Mouse (Mus musculus): ENCODE measurements around the gene Glt28d2. TPM values are rescaled to one million over a fixed set of nuclear protein-coding genes. Genes with fewer than 3 reads are reported as not detected.

The Glt28d2 gene
- polyA plus RNA-seq, 1 experiment from 2014 or later, result 0.22 TPM

DNA sequence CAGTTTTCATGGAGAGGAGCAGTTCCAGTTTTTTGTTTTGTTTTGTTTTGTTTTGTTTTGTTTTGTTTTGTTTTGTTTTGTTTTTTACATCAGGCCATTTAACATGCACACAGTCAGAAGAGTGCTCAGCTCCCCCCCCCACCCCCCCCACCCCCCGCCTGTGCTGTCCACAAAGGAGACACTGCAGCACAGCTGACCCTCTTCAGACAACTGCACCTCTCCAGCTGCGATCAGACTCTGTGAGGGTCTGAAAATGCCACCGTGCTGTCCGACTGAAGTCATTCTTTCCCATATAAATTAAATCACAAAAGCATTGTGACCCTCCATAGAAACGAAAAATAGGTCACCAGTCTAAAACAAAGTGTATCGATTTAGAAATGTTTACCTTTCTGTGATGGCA lies 28.0 kb downstream of the Glt28d2 start:
- Histone ChIP-seq H3K27me3 (ENCODE audit: poor library complexity, severe bottlenecking) (no peaks in the 10 kb centered on the region), H3K4me1 (peaks cover 10% of the 10 kb centered on the region), H3K27ac (no peak overlapping the region), H3K9me3 (no peaks in the 10 kb centered on the region), H3K36me3 (replicated peaks) (no peaks in the 10 kb centered on the region), H3K4me3 (no peak overlapping the region)
- DNase-seq (ENCODE audit: extremely low spot score, low spot score), result no peak
- WGBS, result 77% methylated on average over 6 of the region's 6 CpGs

DNA sequence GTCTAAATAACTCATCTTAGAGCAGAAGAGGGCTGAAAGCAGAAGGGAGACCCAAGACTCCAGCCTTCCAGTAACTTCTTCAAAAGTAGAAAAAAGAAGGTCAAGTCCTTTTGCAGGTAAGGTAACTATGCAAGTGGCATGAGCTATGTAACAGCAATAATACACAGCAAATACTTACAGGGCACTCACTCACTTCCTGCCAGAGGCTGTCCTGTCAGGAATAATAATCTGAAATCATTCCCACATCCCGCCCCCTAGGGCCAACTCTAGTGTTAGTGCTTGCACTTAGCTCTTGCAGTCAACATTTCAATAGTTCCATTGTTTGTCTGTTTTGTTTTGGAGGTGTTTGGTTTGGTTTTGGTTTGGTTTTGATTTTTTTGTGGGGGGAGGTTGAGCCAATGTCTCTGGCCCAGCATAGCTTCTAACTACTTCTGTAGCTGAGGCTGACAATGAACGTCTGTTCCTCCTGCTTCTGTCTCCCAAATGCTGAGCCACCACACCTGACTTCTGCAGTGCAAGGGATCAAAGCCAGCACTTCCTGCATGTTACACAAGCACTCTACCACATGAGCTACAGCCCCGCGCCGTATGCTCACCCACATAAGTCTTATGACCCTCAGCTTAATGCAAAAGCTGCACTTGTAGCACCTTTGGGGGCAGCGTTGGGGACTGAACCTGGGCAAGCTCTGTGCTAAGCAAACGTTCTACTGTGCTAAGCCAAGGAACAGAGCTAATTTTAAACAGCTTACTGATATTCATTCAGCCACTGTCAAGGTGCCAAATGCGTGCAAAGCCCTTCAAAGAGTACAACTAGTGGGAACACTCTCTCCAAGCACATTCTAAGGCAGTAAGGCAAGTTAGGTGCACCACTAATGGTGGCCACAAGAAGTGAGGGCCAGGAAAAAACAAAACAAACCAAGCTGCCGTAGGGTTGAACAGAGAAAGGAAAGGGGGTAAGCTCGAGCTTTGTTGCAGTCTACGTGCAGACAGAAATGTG lies 28.9 kb downstream of the Glt28d2 start:
- Histone ChIP-seq H3K27me3 (ENCODE audit: poor library complexity, severe bottlenecking) (no peaks in the 10 kb centered on the region), H3K4me1 (peaks cover 12% of the 10 kb centered on the region; the same call in 1 of the 2 replicates), H3K27ac (no peak overlapping the region), H3K36me3 (replicated peaks) (no peaks in the 10 kb centered on the region), H3K4me3 (no peak overlapping the region), H3K9me3 (no peaks in the 10 kb centered on the region)
- 81% methylated on average over 11 of the region's 11 CpGs for WGBS
- DNase-seq (ENCODE audit: extremely low spot score, low spot score), result no peak

DNA sequence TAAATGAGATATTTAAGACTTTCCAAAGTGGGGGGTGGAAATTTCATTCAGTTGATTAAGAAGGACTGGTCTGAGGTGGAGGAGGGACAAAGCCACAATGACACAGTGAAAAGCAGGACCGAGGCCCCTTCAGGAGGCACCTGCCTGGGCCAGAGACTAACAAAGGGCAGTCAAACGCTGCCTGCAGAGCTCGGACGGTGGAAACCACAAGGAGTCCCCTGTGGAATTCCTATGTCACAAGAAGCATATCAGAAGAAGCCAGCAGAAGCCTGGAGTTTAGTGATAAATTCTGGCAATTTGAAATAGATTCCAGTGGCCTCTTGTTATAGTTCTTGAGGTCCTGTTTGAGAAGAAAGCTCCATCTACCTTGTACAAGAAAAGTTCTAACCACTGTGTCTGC lies 30.2 kb downstream of the Glt28d2 start:
- Histone ChIP-seq H3K27ac (no peak overlapping the region), H3K9me3 (no peaks in the 10 kb centered on the region), H3K4me1 (peaks cover 12% of the 10 kb centered on the region; the same call in 1 of the 2 replicates), H3K27me3 (ENCODE audit: poor library complexity, severe bottlenecking) (no peaks in the 10 kb centered on the region), H3K36me3 (replicated peaks) (no peaks in the 10 kb centered on the region), H3K4me3 (no peak overlapping the region)
- DNase-seq (ENCODE audit: extremely low spot score, low spot score), result no peak
- WGBS, result 20% methylated on average over 4 of the region's 4 CpGs

DNA sequence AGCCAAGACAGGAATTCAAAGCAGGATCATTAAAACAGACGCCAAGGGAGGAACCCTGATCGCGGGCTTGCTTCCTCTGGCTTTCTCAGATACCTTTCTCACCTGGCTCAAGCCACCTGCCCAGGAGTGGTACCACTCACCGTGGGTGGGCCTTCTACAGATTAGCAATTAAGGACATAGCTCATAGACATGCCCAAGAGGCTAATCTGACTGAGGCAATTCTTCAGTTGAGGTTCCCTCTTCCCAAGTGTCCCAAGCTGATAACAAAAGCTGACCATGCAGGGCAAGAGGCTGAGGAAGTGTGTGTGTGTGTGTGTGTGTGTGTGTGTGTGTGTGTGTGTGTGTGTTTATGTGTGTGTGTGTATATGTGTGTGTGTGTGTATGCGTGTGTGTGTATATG lies 31.4 kb downstream of the Glt28d2 start:
- no peak for DNase-seq (ENCODE audit: extremely low spot score, low spot score)
- peaks cover 12% of the 10 kb centered on the region; the same call in 1 of the 2 replicates for H3K4me1 ChIP-seq
- no peaks in the 10 kb centered on the region for H3K36me3 ChIP-seq (replicated peaks)
- no peaks in the 10 kb centered on the region for H3K9me3 ChIP-seq
- H3K27me3 ChIP-seq (ENCODE audit: poor library complexity, severe bottlenecking), result no peaks in the 10 kb centered on the region
- no peak overlapping the region for H3K27ac ChIP-seq
- WGBS, result 87% methylated on average over 5 of the region's 5 CpGs
- no peak overlapping the region for H3K4me3 ChIP-seq

DNA sequence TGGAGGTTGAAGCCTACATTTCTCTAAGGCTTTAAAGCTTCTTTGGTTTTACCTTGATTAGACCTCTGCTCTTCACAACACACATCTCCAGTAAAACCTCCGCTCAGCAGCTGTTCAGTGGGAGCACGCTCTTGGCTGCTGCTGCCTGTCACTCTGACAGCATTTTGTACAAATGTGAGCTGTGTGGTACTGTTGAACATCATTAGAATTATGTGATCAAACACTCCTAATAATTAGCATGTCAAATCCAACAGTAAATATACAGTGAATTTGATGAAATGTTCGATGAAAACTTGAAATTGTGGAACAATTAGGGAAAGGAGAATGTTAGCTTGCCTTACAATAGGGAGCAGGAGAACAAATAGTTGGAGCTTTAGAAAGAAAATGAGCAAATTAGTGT lies 32.3 kb downstream of the Glt28d2 start:
- 91% methylated on average over 3 of the region's 3 CpGs for WGBS
- H3K4me3 ChIP-seq, result no peak overlapping the region
- no peak for DNase-seq (ENCODE audit: extremely low spot score, low spot score)
- no peak overlapping the region for H3K27ac ChIP-seq
- no peaks in the 10 kb centered on the region for H3K9me3 ChIP-seq
- no peaks in the 10 kb centered on the region for H3K27me3 ChIP-seq (ENCODE audit: poor library complexity, severe bottlenecking)
- no peaks in the 10 kb centered on the region for H3K36me3 ChIP-seq (replicated peaks)
- peaks cover 12% of the 10 kb centered on the region; the same call in 1 of the 2 replicates for H3K4me1 ChIP-seq

DNA sequence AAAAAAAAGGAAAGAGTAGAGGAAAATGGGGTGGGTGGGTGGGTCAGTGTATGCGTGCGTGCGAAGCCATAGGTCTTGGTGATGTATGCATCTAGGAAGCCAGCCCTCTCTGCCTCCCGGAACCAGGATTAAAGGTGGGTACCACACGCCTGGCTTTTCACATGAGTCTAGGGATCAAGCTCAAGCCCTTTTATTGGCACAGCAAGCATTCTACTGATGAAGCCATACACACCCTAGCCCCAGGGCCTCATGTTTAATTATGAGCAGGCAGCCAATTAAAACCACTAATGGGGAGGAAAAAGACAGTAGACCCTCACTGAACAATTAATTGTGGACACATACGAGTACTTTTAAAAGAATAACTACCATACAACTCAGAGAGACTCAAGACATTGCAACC lies 33.2 kb downstream of the Glt28d2 start:
- WGBS, result 86% methylated on average over 6 of the region's 6 CpGs

DNA sequence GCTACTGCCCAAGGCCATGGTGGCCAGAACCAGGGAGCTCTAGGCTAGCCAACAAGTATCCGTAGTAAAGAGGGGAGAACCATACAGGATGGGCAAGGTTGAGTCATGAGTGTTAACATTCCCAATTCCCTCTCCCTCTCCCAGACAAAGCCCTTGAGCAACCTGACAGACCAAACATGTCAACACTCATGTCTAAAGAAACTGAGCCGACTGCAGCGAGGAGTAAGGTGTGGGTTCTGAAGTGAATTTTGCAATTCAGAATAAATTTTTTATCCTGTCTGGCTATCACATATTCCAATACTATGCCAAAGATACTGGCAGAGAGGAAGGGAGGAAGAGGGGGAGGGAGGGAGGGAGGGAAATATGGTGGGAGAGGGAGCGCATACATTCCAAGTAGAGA lies 33.6 kb downstream of the Glt28d2 start:
- Histone ChIP-seq H3K9me3 (no peaks in the 10 kb centered on the region), H3K4me3 (no peak overlapping the region), H3K36me3 (replicated peaks) (no peaks in the 10 kb centered on the region), H3K27ac (no peak overlapping the region), H3K27me3 (ENCODE audit: poor library complexity, severe bottlenecking) (no peaks in the 10 kb centered on the region), H3K4me1 (peaks cover 12% of the 10 kb centered on the region; the same call in 1 of the 2 replicates)
- DNase-seq (ENCODE audit: extremely low spot score, low spot score), result no peak
- 89% methylated on average over 4 of the region's 4 CpGs for WGBS

More for the DNA sequence above, 33.2 kb downstream of the Glt28d2 start:
- Histone ChIP-seq H3K27ac (no peak overlapping the region), H3K4me1 (peaks cover 12% of the 10 kb centered on the region; the same call in 1 of the 2 replicates), H3K36me3 (replicated peaks) (no peaks in the 10 kb centered on the region), H3K4me3 (no peak overlapping the region), H3K27me3 (ENCODE audit: poor library complexity, severe bottlenecking) (no peaks in the 10 kb centered on the region), H3K9me3 (no peaks in the 10 kb centered on the region)
- DNase-seq (ENCODE audit: extremely low spot score, low spot score), result no peak

DNA sequence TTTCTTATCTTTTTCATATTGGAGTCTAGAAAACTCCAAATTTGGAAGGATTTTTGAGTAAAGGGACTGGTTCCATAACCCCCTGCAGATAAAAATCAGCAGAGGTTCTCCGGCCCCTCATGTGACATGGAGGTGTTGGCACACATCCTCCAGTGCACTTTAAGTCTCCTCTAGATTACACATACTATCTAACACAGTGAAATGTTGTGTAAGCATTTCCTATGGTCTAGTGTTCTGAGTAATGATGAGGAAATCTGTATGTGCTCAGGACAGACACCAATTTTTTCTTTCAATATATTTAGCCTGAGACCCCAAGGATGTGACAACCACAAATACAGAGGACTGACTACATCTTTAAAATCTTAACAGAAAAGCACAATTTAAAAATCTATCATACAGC lies 37.2 kb downstream of the Glt28d2 start:
- DNase-seq (ENCODE audit: extremely low spot score, low spot score), result no peak
- no peaks in the 10 kb centered on the region for H3K27me3 ChIP-seq (ENCODE audit: poor library complexity, severe bottlenecking)
- no peaks in the 10 kb centered on the region for H3K36me3 ChIP-seq (replicated peaks)
- no peak overlapping the region for H3K27ac ChIP-seq
- 94% methylated on average over 1 of the region's 1 CpGs for WGBS
- no peak overlapping the region for H3K4me3 ChIP-seq
- H3K9me3 ChIP-seq, result no peaks in the 10 kb centered on the region
- peaks cover 8% of the 10 kb centered on the region; the same call in 1 of the 2 replicates for H3K4me1 ChIP-seq

DNA sequence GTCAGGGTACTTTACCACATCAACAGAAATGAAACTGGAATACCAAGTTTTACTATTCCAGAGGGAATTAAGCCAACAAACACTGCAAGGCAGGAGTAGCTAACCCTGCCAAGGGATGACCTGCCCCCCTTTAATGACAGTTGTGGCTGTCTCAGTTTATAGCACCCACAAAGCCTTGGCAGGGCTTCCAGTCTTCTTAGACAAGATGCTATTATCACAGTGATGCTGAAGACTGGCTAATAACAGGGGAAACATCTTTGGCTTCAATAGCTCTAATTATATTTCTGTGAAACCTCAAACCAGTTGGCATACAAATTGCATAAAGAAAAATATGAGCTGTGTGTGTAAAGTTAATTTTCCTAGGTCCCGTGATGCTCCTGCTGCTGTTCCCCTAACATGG lies 41.0 kb downstream of the Glt28d2 start:
- peaks cover 14% of the 10 kb centered on the region for H3K4me1 ChIP-seq
- no peaks in the 10 kb centered on the region for H3K27me3 ChIP-seq (ENCODE audit: poor library complexity, severe bottlenecking)
- WGBS, result 95% methylated on average over 1 of the region's 1 CpGs
- DNase-seq (ENCODE audit: extremely low spot score, low spot score), result no peak
- H3K27ac ChIP-seq, result no peak overlapping the region
- no peaks in the 10 kb centered on the region for H3K36me3 ChIP-seq (replicated peaks)
- no peak overlapping the region for H3K4me3 ChIP-seq
- H3K9me3 ChIP-seq, result no peaks in the 10 kb centered on the region

DNA sequence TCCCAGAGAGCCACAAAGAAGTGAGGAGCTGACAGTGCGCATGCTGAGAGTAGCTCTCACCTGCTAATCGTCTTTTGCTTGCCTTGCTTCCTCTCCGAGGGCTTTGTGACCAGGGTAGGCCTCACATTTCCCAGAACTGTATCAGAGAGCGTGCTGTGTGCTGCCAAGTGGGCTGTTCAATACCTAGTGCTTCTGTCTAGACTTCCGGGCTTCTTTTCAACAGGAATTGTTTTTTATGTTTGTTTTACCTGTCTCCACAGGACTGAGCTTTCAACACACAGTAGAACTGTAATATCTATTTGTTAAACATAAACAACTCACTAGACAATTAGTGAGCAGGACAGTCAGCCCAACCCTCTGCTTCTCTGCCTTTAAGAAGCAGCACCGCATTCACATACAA lies 42.0 kb downstream of the Glt28d2 start:
- Histone ChIP-seq H3K4me1 (peaks cover 15% of the 10 kb centered on the region), H3K27me3 (ENCODE audit: poor library complexity, severe bottlenecking) (no peaks in the 10 kb centered on the region), H3K4me3 (no peak overlapping the region), H3K9me3 (no peaks in the 10 kb centered on the region), H3K27ac (no peak overlapping the region), H3K36me3 (replicated peaks) (no peaks in the 10 kb centered on the region)
- WGBS, result 86% methylated on average over 6 of the region's 6 CpGs
- DNase-seq (ENCODE audit: extremely low spot score, low spot score), result no peak

DNA sequence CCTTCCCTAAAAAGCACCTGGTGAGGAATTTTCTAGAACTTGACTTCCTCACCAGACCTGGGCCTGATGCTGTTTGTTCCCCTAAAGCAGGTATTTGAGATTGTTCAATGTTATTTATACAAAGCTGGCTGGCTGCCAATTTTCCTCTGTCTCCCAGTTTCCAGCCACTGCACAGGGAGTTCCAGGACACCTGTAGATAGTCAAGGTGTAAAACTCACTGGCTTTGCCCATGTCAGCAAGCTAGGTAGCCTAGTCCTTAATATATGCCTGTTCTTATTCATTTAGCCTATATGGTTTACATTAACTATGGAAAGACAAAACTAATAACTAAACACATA lies 44.5 kb downstream of the Glt28d2 start:
- Histone ChIP-seq H3K36me3 (replicated peaks) (no peaks in the 10 kb centered on the region), H3K4me3 (no peak overlapping the region), H3K9me3 (no peaks in the 10 kb centered on the region), H3K27me3 (ENCODE audit: poor library complexity, severe bottlenecking) (no peaks in the 10 kb centered on the region), H3K4me1 (peaks cover 15% of the 10 kb centered on the region), H3K27ac (no peak overlapping the region)
- DNase-seq (ENCODE audit: extremely low spot score, low spot score), result no peak

DNA sequence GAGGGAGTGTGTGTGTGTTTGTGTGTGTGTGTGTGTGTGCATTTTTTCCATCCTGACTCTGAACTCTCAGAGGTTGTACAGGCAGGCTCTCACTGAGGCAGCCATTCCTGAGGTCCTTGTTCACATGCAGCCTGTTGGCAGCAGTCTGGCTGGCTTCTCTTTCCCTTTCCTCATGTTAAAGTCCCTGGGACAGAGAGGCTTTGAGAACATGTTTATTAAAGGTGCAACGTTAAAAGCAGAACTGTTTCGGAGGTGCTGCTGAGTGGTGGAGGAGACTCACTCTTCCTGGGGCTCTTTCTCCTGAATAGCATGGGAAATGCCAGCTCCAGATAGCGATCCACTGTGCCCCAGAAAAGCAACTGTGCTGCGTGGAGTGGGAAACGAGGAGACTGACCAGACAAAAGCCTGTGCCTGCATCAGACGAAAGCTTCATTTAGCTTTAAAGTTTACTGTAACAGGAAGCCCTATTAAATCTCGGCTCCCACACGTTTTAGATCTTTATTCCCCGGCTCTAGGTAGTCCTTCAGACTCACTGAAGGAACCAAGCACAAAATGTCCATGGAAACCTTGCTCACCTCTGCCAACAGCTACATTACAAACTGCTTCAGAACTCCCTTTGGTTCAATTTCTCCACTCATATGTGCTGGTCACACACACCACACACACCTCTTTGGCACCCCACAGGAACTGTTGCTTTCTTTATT lies 45.0 kb downstream of the Glt28d2 start:
- Histone ChIP-seq H3K9me3 (no peaks in the 10 kb centered on the region), H3K36me3 (replicated peaks) (no peaks in the 10 kb centered on the region), H3K4me1 (peaks cover 15% of the 10 kb centered on the region), H3K27ac (peak overlapping the region; percentile 62), H3K4me3 (no peak overlapping the region), H3K27me3 (ENCODE audit: poor library complexity, severe bottlenecking) (no peaks in the 10 kb centered on the region)
- no peak for DNase-seq (ENCODE audit: extremely low spot score, low spot score)
- 61% methylated on average over 9 of the region's 9 CpGs for WGBS

All from forebrain, embryonic 10.5 days (tissue).